Mouse (Mus musculus) layer of hippocampus, postnatal 25 days (tissue): ENCODE data around the gene Prkcb. TPM values are rescaled to one million over a fixed set of nuclear protein-coding genes. Genes with fewer than 3 reads are reported as not detected.

Source experiments
- DNase-seq, 2 experiments: peaks; one replicate each; pipeline ENCODE4 v3.0.0; 2022; ENCODE audit warnings: mixed read lengths in 2 of 2, low spot score in 1 of 2; ENCODE audit errors: extremely low spot score in 1 of 2
- total RNA-seq, 2 experiments: library from RNA; stranded (reverse); gene quantifications; 2 replicates each; pipeline ENCODE4 v1.2.3; 2021

Gene Prkcb
- total RNA-seq, 2 experiments from 2014 or later, result 775 to 867 TPM

GRCm38 (mm10) chr7:122632946-122633345 is 344.4 kb downstream of the Prkcb start:
- no peak for DNase-seq

GRCm38 (mm10) chr7:122633463-122633862 is 344.9 kb downstream of the Prkcb start:
- DNase-seq, result no peak

GRCm38 (mm10) chr7:122643676-122644075 is 355.1 kb downstream of the Prkcb start:
- DNase-seq, result no peak

- DNase-seq, result peak in 1 of 2 experiments; percentile 20
These were observed 360.8 kb downstream of the Prkcb start for GRCm38 (mm10) chr7:122649306-122649705.

DNA sequence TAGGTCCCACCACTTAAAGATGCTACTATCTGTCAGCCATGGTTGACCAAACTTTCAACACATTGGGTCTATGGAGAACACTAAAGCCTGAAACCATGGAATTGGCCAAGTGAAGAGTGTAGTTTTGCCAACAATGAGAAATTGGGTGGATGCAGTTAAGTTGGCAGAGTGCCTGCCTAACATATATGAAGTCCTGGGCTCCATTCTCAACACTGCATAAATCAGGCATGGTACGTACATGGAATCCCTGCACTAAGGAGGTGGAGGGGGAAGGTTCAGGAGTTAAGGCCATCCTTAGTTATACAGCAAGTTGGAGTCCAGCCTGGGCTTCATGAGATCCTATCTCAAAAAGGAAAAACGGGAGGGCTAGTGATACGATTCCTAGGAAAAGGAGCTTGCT is 364.0 kb downstream of the Prkcb start:
- no peak for DNase-seq

- no peak for DNase-seq
These were observed 368.1 kb downstream of the Prkcb start for GRCm38 (mm10) chr7:122656671-122657070.

DNA sequence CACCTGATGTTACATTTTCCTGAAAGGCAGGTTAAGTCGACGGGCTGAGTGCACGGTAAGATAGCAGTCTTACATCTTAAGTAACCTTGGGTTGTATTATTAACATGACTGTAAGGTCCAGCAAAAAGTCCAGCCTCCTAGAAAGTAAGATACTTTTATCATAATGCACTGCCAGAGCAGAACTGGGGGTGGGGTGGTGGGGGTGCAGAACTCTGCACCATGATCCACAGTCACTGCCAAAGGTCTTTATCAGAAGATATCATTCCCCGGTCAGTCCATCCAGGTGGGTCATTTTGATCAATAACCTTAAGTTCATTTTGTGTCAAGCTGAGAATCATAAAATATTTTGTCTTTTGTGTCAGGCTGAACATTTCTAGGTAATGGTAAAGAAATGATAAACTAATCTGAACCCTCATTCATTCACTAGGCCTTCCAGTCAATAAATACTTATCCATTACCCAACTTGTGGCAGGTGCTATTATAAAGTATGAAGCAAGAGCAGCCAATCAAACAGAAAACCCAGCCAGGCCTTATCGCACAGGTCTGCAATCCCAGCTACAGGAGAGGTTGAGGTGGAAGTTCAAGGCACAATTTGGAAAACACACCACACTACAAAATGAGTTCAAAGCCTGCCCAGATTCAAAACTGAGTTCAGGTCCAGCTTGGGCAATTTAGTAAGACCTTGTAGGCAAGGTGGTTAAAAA is 369.0 kb downstream of the Prkcb start:
- DNase-seq, result no peak

DNA sequence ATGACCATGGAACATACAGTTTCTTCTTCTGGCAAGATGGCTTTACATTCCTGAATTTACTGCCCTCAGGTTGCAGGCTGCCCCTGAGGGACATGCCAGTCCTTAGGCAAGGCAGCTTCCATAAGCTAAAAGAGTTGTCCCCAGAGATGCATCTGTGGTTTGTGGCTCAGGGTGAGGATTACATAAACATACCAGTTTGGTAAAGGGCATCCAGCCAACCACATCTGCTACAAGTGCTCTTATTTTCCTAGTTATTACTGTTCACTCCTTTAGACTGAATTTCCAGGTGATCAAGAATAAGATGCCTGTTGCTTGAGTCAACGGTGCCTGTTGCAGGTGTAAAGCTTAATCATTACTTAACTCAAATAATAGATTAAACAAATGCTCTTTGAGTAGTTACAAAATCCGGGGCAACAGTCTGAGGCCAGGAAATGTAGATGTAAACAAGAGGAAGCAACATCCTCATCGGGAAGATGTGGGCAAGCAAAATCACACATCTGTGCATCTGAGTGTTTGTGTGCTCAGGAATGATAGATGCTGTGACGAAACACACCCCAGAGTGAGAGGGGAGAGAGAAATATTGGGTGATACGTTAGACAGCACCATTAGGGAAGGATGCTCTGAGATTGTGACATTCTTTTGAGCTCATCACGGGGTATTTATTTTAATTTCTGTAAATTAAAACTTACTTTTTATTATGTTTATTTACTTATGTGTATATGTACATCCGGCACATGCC is 376.9 kb downstream of the Prkcb start:
- DNase-seq, result no peak

- peak in 1 of 2 experiments; percentile 30 for DNase-seq
These were observed 379.4 kb downstream of the Prkcb start for GRCm38 (mm10) chr7:122667903-122668302.

DNA sequence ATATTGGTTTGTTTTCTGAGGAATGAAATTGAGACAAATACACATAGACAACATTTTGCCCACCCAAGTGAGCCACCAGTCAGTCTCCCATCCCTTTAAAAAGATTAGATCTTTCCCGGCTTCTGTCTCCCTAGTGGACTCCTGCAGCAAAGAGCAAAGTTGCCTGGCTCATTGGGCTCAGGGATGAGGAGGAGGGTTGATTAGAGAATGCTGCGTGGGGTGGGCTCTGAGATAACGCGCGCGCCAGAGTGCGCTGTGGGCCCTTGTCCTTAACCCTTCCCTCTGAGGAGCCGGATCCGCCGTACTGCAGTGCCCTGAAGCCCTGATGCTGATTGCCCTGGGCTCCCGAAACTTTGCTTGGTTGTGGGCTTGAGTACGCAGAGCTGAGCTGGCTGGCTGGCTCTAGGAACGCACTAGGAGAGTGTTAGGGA is 381.9 kb downstream of the Prkcb start, which contains the start of gene Cacng3:
Gene Cacng3, plus strand, starts transcription at position 51 of the 431 bp plus-strand sequence.
- no peak for DNase-seq

DNA sequence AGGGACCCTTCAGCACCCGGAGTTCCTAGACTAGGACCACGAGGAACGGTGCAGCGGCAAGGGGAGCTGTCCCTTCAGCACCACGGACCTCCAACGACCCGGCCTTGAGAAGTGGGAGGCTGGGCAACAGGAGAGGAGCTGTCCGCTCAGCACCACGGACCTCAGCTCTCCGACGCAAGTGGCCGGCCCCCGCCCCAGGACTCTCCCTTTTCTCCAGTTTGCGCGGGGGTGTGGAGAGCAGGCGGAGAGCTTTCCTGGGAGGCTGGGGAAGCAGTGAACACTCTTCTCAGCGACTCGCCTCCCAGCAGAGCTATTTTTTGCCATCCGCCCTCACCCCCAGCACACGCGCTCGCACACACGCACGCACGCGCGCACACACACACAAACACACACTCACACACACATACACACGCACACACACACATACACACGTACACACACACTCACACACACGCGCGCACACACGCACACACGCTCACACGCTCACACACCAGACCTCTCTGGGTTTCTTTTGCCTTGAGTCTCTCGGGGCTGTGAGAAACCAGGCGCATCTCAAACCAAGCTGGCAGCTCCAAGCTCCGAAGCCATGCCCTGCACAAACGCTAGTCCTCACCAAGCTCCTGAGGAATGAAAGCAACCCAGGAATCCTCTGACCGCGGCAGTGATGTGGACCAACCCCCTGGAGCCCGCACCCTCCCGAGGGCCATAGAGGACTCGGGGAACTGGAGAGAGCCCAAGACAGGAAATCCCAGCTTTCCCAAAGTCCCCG is 382.5 kb downstream of the Prkcb start:
- peak; percentile 64 to 78 for DNase-seq

DNA sequence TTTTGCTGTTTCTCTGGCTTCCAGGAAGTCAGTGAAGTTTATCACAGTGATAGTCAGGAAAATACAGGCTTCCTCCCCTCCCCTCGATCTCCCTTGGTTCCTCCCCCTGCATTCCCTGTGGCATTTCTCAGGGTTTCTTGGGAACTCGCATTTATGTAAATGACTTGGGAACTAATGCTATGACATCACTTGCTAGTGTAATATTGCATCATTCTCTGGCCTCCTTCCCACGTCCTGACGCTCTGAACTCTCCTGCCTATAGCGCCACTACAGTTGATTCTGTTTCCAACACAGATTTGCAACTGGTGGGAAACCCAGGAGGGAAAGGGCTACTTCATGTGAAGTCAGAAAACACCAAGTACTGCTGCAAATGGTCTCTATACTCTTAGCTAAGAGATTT is 384.4 kb downstream of the Prkcb start:
- no peak for DNase-seq

GRCm38 (mm10) chr7:122675207-122675606 is 386.7 kb downstream of the Prkcb start:
- no peak for DNase-seq

Other genes with a start within 250 kb of the Prkcb start
- gene Ubfd1, start 221.6 kb upstream of the Prkcb start, total RNA-seq, result 10 to 100 TPM; 50.9 to 61.2 TPM
- 1 to 10 TPM; 8.6 to 9.5 TPM for gene Ears2, start 221.5 kb upstream of the Prkcb start, total RNA-seq
- gene Ndufab1, start 186.9 kb upstream of the Prkcb start, total RNA-seq, result 100 to 1,000 TPM; 287 to 320 TPM
- gene Palb2, start 155.8 kb upstream of the Prkcb start, total RNA-seq, result 1 to 10 TPM; 1.3 to 1.4 TPM
- 100 to 1,000 TPM; 100 to 111 TPM for gene Dctn5, start 155.7 kb upstream of the Prkcb start, total RNA-seq
- gene Plk1, start 129.3 kb upstream of the Prkcb start, total RNA-seq, result 1 to 10 TPM; 1.9 to 2.1 TPM
- gene Ern2, start 102.5 kb upstream of the Prkcb start, total RNA-seq, result under 1 TPM; 0.30 to 0.45 TPM
- 1 to 10 TPM; 2.7 to 2.8 TPM for gene Chp2, start 69.3 kb upstream of the Prkcb start, total RNA-seq